Mouse (Mus musculus) intestine, embryonic 14.5 days (tissue): Measurements from ENCODE around the gene 4933406M09Rik. TPM values are rescaled to one million over a fixed set of nuclear protein-coding genes. Genes with fewer than 3 reads are reported as not detected.

Experiments used
- ATAC-seq: fragments of 200-750 bp; cut with Nextera tagmentation; replicated peaks from 2 replicates; pipeline ENCODE4 v1.8.0; 2017; ENCODE audit warnings: low read depth, moderate number of reproducible peaks, moderate TSS enrichment, moderate library complexity; ENCODE audit not compliant: low FRiP score, low TSS enrichment
- DNase-seq: peaks from one replicate; pipeline ENCODE4 v3.0.0-alpha.2; 2018; ENCODE audit warnings: low spot score
- H3K27ac ChIP-seq: fragments of 300-500 bp; sonication (generic); 2 replicates; pipeline ENCODE4 v1.5.1; 2014; ENCODE audit warnings: low read depth, mild to moderate bottlenecking, control low read depth
- H3K27me3 ChIP-seq: fragments of 300-500 bp; sonication (generic); replicated peaks from 2 replicates; pipeline ENCODE4 v1.6.1; 2014; ENCODE audit warnings: low read length, control low read depth; ENCODE audit not compliant: control insufficient read depth, insufficient read depth
- H3K36me3 ChIP-seq: fragments of 300-500 bp; sonication (generic); 2 replicates; pipeline ENCODE4 v1.6.1; 2014; ENCODE audit warnings: low read length, control low read depth; ENCODE audit not compliant: control insufficient read depth, insufficient read depth
- H3K4me1 ChIP-seq: fragments of 300-500 bp; sonication (generic); replicated peaks from 2 replicates; pipeline ENCODE4 v1.6.1; 2014; ENCODE audit warnings: low read length, control low read depth, mixed read lengths; ENCODE audit not compliant: control insufficient read depth, insufficient read depth
- H3K4me2 ChIP-seq: fragments of 300-500 bp; sonication (generic); 2 replicates; pipeline ENCODE4 v1.6.1; 2014; ENCODE audit warnings: low read length
- H3K4me3 ChIP-seq: fragments of 300-500 bp; sonication (generic); 2 replicates; pipeline ENCODE4 v1.5.1; 2014; ENCODE audit warnings: low read depth, low read length, control low read depth, mixed read lengths
- H3K9ac ChIP-seq: fragments of 300-500 bp; sonication (generic); 2 replicates; pipeline ENCODE4 v1.6.1; 2014; ENCODE audit warnings: mild to moderate bottlenecking, low read length
- H3K9me3 ChIP-seq: fragments of 300-500 bp; sonication (generic); 2 replicates; pipeline ENCODE4 v1.6.1; 2016; ENCODE audit warnings: low read length, control low read depth; ENCODE audit not compliant: control insufficient read depth
- WGBS: fragments of 180-500 bp; shearing (Covaris S2); extraction: QIAGEN DNeasy Blood & Tissue Kit; methylation state at CpG from one replicate; pipeline ENCODE4 v1.1.7; 2014; 5-methylcytosine and 5-hydroxymethylcytosine counted together
- polyA plus RNA-seq: library from polyadenylated mRNA; unstranded; fragments of >200 nt; fragmentation: Nextera tagmentation; extraction: Ambion mirVana; gene quantifications from 2 replicates; pipeline ENCODE4 v1.2.1, GENCODE M21; 2014

Gene 4933406M09Rik
- polyA plus RNA-seq, 1 experiment from 2014 or later: not detected

GRCm38 (mm10) chr1:134433473-134433872 is 47.7 kb downstream of the 4933406M09Rik start:
- H3K4me2 ChIP-seq: no peak overlapping the region
- H3K9ac ChIP-seq: no peak overlapping the region
- peaks cover 53% of the 10 kb centered on the region for H3K36me3 ChIP-seq
- H3K27ac ChIP-seq: no peak overlapping the region
- DNase-seq: no peak
- H3K27me3 ChIP-seq: no peaks in the 10 kb centered on the region
- no peak for ATAC-seq
- WGBS: 88% methylated on average over 4 of the region's 4 CpGs
- H3K9me3 ChIP-seq: no peaks in the 10 kb centered on the region
- H3K4me1 ChIP-seq: no peaks in the 10 kb centered on the region
- no peak overlapping the region for H3K4me3 ChIP-seq

GRCm38 (mm10) chr1:134435414-134435813 is 49.7 kb downstream of the 4933406M09Rik start:
- Histone ChIP-seq H3K4me2 (no peak overlapping the region), H3K4me3 (no peak overlapping the region), H3K9ac (no peak overlapping the region), H3K4me1 (no peaks in the 10 kb centered on the region), H3K27ac (no peak overlapping the region), H3K9me3 (no peaks in the 10 kb centered on the region), H3K36me3 (peaks cover 35% of the 10 kb centered on the region), H3K27me3 (no peaks in the 10 kb centered on the region)
- no peak for DNase-seq
- 35% methylated on average over 4 of the region's 4 CpGs for WGBS
- ATAC-seq: no peak

GRCm38 (mm10) chr1:134440437-134440836 is 54.7 kb downstream of the 4933406M09Rik start:
- Histone ChIP-seq H3K4me2 (no peak overlapping the region), H3K27ac (no peak overlapping the region), H3K4me1 (no peaks in the 10 kb centered on the region), H3K36me3 (no peaks in the 10 kb centered on the region), H3K27me3 (no peaks in the 10 kb centered on the region), H3K9ac (no peak overlapping the region), H3K4me3 (no peak overlapping the region), H3K9me3 (no peaks in the 10 kb centered on the region)
- no peak for ATAC-seq
- 80% methylated on average over 6 of the region's 6 CpGs for WGBS
- no peak for DNase-seq

Other genes starting within 250 kb of the 4933406M09Rik start
- gene Chil1, start 203.8 kb upstream of the 4933406M09Rik start, polyA plus RNA-seq: 0.35 and 0.49 TPM in 2 replicates
- not detected in 2 replicates for gene Mybph, start 192.5 kb upstream of the 4933406M09Rik start, polyA plus RNA-seq
- 1.7 and 2.0 TPM in 2 replicates for gene Adora1, start 150.5 kb upstream of the 4933406M09Rik start, polyA plus RNA-seq
- 0.16 TPM in 1 of 2 replicates, not detected in the other for gene Myog, start 96.0 kb upstream of the 4933406M09Rik start, polyA plus RNA-seq
- 4.3 and 4.5 TPM in 2 replicates for gene Ppfia4, start 53.0 kb upstream of the 4933406M09Rik start, polyA plus RNA-seq
- 89.2 and 93.4 TPM in 2 replicates for gene Tmem183a, start 24.0 kb upstream of the 4933406M09Rik start, polyA plus RNA-seq
- 34.9 and 38.3 TPM in 2 replicates for gene Cyb5r1, start 19.6 kb downstream of the 4933406M09Rik start, polyA plus RNA-seq
- 80.1 and 80.6 TPM in 2 replicates for gene Adipor1, start 29.4 kb downstream of the 4933406M09Rik start, polyA plus RNA-seq
- gene Klhl12, start 69.6 kb downstream of the 4933406M09Rik start, polyA plus RNA-seq: 18.9 and 25.7 TPM in 2 replicates
- gene Rabif, start 108.7 kb downstream of the 4933406M09Rik start, polyA plus RNA-seq: 41.8 and 48.0 TPM in 2 replicates
- gene Mgat4e, start 163.7 kb downstream of the 4933406M09Rik start, polyA plus RNA-seq: not detected in 2 replicates
- gene Kdm5b, start 174.2 kb downstream of the 4933406M09Rik start, polyA plus RNA-seq: 54.2 and 59.9 TPM in 2 replicates